Mouse (Mus musculus) myocyte (in vitro differentiated cells): Measurements from ENCODE around the gene Zfp799. TPM values are rescaled to one million over a fixed set of nuclear protein-coding genes. Genes with fewer than 3 reads are reported as not detected.

Experiments
- H3K27me3 ChIP-seq: one replicate; pipeline ENCODE4 v1.6.1; 2011; ENCODE audit not compliant: control insufficient read depth, insufficient read depth, insufficient read length
- H3K36me3 ChIP-seq: one replicate; pipeline ENCODE4 v1.6.1; 2011; ENCODE audit not compliant: control insufficient read depth, insufficient read depth
- H3K4me2 ChIP-seq: one replicate; pipeline ENCODE4 v1.6.1; 2011; ENCODE audit warnings: low read depth, control low read depth
- H3K4me3 ChIP-seq: one replicate; pipeline ENCODE4 v1.5.1; 2011; ENCODE audit warnings: mild to moderate bottlenecking, control low read depth, moderate library complexity
- H3K79me2 ChIP-seq: one replicate; pipeline ENCODE4 v1.6.1; 2011; ENCODE audit not compliant: control insufficient read depth, insufficient read depth
- H3ac ChIP-seq: one replicate; pipeline ENCODE4 v1.6.1; 2011; ENCODE audit not compliant: control insufficient read depth, insufficient read length
- CEBPB ChIP-seq: IDR thresholded peaks from 2 replicates; pipeline ENCODE4 v1.6.1; 2011; ENCODE audit warnings: mild to moderate bottlenecking, moderate library complexity; ENCODE audit not compliant: poor library complexity, insufficient read depth, severe bottlenecking
- E2F4 ChIP-seq: IDR thresholded peaks from one replicate; pipeline ENCODE4 v1.6.1; 2011; ENCODE audit warnings: mild to moderate bottlenecking, control low read depth, moderate library complexity; ENCODE audit not compliant: insufficient read depth
- MAX ChIP-seq: IDR thresholded peaks from one replicate; pipeline ENCODE4 v1.6.1; 2011; ENCODE audit warnings: low read depth, mild to moderate bottlenecking, control low read depth
- MYOD1 ChIP-seq, 3 experiments: IDR thresholded peaks; one replicate each; pipeline ENCODE4 v1.6.1; 2011; ENCODE audit warnings: control low read depth in 2 of 3, low read depth in 2 of 3, mild to moderate bottlenecking in 2 of 3, moderate library complexity in 1 of 3; ENCODE audit not compliant: insufficient read length in 2 of 3, control insufficient read depth in 1 of 3
- MYOG ChIP-seq, 3 experiments: IDR thresholded peaks; one replicate each; pipeline ENCODE4 v1.6.1; 2011; ENCODE audit warnings: control low read depth in 2 of 3, low read depth in 2 of 3, mild to moderate bottlenecking in 2 of 3; ENCODE audit not compliant: insufficient read length in 2 of 3, control insufficient read depth in 1 of 3, insufficient read depth in 1 of 3
- POLR2A ChIP-seq: IDR thresholded peaks from one replicate; pipeline ENCODE4 v1.6.1; 2011; ENCODE audit warnings: low read depth, mild to moderate bottlenecking, control low read depth, moderate library complexity; ENCODE audit not compliant: insufficient read length
- POLR2AphosphoS2 ChIP-seq: IDR thresholded peaks from one replicate; pipeline ENCODE4 v1.6.1; 2011; ENCODE audit warnings: low read depth, control low read depth; ENCODE audit not compliant: insufficient read length
- REST ChIP-seq: IDR thresholded peaks from one replicate; pipeline ENCODE4 v1.6.1; 2011; ENCODE audit warnings: mild to moderate bottlenecking, control low read depth, moderate library complexity; ENCODE audit not compliant: insufficient read depth, insufficient read length
- SRF ChIP-seq: IDR thresholded peaks from one replicate; pipeline ENCODE4 v1.6.1; 2011; ENCODE audit warnings: low read depth; ENCODE audit not compliant: control insufficient read depth, insufficient read length
- TCF12 ChIP-seq: IDR thresholded peaks from one replicate; pipeline ENCODE4 v1.6.1; 2011; ENCODE audit warnings: mild to moderate bottlenecking, control low read depth; ENCODE audit not compliant: poor library complexity, insufficient read depth, severe bottlenecking
- TCF3 ChIP-seq: IDR thresholded peaks from one replicate; pipeline ENCODE4 v1.6.1; 2011; ENCODE audit warnings: low read depth, control low read depth; ENCODE audit not compliant: insufficient read length
- USF1 ChIP-seq: IDR thresholded peaks from one replicate; pipeline ENCODE4 v1.6.1; 2011; ENCODE audit warnings: low read depth, mild to moderate bottlenecking, control low read depth, moderate library complexity
- polyA plus RNA-seq: library from polyadenylated mRNA; unstranded; fragments of >200 nt; fragmentation: generic; extraction: Trizol; gene quantifications from one replicate; pipeline ENCODE4 v1.2.1, GENCODE M21; 2012; ENCODE audit warnings: missing spikeins

Gene Zfp799
- polyA plus RNA-seq: 1.4 TPM

DNA sequence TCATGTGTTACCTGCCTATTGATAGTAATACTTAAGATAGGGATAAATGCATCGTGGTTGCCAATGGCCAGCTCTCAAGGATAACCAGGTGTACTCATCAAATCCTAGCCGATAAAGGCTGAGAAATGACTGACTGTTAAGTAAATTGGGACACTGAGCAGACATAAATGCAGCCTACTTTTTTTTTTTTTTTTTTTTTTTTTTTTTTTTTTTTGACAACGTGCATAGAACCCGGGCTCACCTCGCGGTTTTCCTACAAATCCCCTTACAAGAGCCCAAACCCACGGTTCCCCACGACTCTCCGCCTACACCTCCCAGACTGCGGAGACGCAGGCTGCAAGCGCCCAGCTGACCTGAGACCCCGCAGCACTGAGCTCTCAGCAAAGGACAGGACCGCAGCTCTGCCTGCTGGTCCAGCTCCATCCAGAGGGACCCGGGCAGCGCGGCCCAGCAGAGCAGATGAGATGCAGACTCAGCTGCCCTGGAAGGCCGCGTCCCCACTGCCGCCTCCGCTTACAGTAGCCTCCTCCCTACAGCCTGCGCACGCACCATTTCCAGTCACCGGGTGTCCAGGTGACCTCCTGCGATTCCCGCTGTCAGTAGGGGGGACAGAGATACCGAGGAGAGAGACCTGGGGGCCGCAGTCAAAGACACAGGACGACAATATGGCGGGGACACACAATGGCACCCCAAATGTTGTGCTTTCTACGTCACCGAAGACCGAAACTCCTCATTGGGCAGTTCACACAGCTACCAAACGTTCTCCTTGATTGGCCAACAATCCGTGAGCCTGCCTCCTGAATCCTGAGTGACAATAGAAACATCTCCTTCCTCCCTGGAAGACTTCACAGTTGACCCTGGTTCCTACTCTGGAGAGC lies at the start of gene Zfp799:
Gene Zfp799, minus strand, starts transcription at position 722 of the 878 bp plus-strand sequence.
- Histone ChIP-seq H3K36me3 (peaks cover 8% of the 10 kb centered on the region), H3K4me2 (peak within 1 kb of the TSS; percentile 81), H3K4me3 (peak within 1 kb of the TSS; percentile 74), H3K79me2 (peaks cover 20% of the 10 kb centered on the region), H3K27me3 (no peaks in the 10 kb centered on the region), H3ac (peak within 1 kb of the TSS; percentile 1)
- TF ChIP-seq POLR2A: peak; percentile 60
- peak; percentile 65 for TF ChIP-seq POLR2AphosphoS2
- TF ChIP-seq USF1: no peak

DNA sequence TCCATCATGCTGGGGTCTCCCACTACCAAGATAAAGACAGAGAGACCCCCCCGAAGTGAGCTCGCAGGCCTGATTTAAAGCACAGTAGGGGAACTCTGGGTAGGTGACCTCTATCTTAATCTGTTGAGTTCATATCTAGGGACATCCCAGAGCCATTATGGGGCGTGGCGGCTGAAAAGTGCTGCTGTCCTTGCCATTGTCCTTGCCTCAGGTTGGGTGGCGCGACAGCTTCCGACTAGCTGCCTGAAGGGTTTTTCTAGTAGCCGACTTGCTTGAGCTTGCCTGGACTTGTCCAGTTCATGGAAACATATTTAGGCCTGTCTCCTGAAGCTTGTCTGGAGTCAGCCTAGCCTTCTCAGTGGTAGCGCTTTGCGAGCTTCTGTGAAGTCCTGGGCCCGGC lies 48.7 kb upstream of the Zfp799 start:
- Histone ChIP-seq H3ac (no peak overlapping the region), H3K79me2 (no peaks in the 10 kb centered on the region), H3K27me3 (peaks cover 5% of the 10 kb centered on the region), H3K4me2 (no peak overlapping the region), H3K36me3 (peaks cover 4% of the 10 kb centered on the region), H3K4me3 (no peak overlapping the region)
- TF ChIP-seq MYOD1 (IDR thresholded peaks at IDR 0.05; ENCODE audit: control insufficient read depth in 1 of 3, insufficient read length in 2 of 3, low read depth in 2 of 3) (no peak), CEBPB (no peak), TCF3 (no peak), POLR2A (no peak), REST (no peak)

DNA sequence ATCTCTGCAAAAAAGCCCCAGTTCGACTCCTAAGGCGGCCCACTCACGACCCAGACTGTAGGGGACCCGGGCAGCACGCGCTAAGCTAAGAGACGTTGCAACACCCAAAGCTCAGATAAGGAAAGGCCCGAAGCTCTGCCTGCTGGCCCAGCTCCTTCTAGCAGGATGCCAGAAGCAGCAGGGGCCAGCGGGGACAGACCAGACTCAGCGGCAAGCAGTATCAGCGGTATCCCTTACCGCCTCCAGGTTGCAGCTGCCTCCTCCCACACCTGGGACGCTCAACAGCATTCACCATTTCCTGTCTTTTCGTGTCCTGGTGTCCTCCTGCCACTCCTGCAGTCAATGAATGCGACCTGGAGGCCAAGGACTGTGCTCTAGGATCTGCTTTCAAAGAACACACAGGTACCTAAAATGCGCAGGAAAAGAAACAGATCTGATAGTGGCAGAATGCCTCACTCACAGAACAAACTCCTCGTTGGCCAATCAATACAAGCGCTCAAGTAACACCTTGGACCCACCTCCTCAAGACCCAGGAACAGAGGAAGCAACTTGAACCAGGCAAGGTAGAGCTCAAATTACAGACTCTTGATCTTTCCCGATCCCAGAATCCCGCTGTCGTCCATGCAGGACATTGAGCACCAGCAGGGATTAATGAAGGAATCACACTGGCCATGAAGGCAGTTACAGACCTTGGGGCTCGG lies 47.6 kb upstream of the Zfp799 start:
- H3K4me2 ChIP-seq: no peak overlapping the region
- H3K36me3 ChIP-seq: no peaks in the 10 kb centered on the region
- TF ChIP-seq MAX (no peak), SRF (no peak), E2F4 (no peak), POLR2AphosphoS2 (no peak), POLR2A (no peak), USF1 (no peak), CEBPB (no peak), TCF3 (no peak), TCF12 (no peak), MYOG (IDR thresholded peaks at IDR 0.05; ENCODE audit: control insufficient read depth in 1 of 3, insufficient read depth in 1 of 3, insufficient read length in 2 of 3, low read depth in 2 of 3) (no peak), REST (no peak), MYOD1 (IDR thresholded peaks at IDR 0.05; ENCODE audit: control insufficient read depth in 1 of 3, insufficient read length in 2 of 3, low read depth in 2 of 3) (no peak)
- H3K79me2 ChIP-seq: no peaks in the 10 kb centered on the region
- no peak overlapping the region for H3ac ChIP-seq
- H3K4me3 ChIP-seq: no peak overlapping the region
- peaks cover 5% of the 10 kb centered on the region for H3K27me3 ChIP-seq

DNA sequence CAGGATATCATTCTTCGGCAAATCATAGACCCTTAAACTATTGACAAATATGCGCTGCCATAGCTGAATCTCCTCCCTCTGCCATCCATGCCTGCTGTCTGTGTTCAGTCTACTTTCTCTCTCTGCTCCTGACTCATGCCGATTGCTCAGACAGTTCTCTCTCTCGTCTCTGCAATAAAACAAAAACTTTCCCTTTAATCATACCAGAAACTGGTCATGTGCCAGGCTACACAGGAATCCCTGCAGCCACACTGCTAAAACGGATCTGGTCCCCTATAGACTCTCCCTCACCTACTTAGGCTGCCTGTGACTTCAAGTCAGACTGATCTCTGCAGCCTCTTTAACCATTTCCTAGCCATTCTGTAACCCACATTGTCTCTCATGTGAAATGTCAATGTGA lies 42.6 kb upstream of the Zfp799 start:
- Histone ChIP-seq H3K4me2 (no peak overlapping the region), H3K27me3 (peaks cover 5% of the 10 kb centered on the region), H3K79me2 (no peaks in the 10 kb centered on the region), H3K36me3 (no peaks in the 10 kb centered on the region), H3ac (no peak overlapping the region), H3K4me3 (no peak overlapping the region)
- TF ChIP-seq POLR2AphosphoS2 (no peak), REST (no peak), CEBPB (no peak), TCF3 (no peak), MAX (no peak), MYOD1 (IDR thresholded peaks at IDR 0.05; ENCODE audit: control insufficient read depth in 1 of 3, insufficient read length in 2 of 3, low read depth in 2 of 3) (no peak), MYOG (IDR thresholded peaks at IDR 0.05; ENCODE audit: control insufficient read depth in 1 of 3, insufficient read depth in 1 of 3, insufficient read length in 2 of 3, low read depth in 2 of 3) (no peak), POLR2A (no peak), TCF12 (no peak), SRF (no peak), E2F4 (no peak), USF1 (no peak)

DNA sequence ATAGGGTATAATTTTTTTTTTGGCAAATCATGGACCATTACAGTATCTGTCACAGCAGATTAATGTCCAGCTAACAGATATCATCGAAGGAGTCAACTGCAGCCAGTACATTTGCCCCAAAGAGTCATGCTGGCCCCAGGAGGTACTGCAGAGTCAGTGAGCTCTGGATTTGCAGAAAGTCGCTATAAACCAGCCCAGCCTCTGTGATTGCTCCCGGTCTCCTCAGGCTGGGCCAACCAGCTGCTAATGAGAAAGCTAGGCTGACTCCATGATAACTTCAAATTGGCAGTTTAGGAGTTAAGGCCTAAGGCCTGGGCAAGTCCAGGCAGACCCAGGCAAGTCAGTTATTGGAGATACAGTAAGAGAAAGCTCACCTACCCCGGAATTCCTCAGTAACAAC lies 42.0 kb upstream of the Zfp799 start:
- Histone ChIP-seq H3K4me2 (no peak overlapping the region), H3K79me2 (no peaks in the 10 kb centered on the region), H3K36me3 (no peaks in the 10 kb centered on the region), H3K27me3 (no peaks in the 10 kb centered on the region), H3ac (no peak overlapping the region), H3K4me3 (no peak overlapping the region)
- TF ChIP-seq MYOD1 (IDR thresholded peaks at IDR 0.05; ENCODE audit: control insufficient read depth in 1 of 3, insufficient read length in 2 of 3, low read depth in 2 of 3) (no peak), POLR2AphosphoS2 (no peak), POLR2A (no peak), MAX (no peak), REST (no peak), SRF (no peak), CEBPB (no peak), TCF3 (no peak), TCF12 (no peak), E2F4 (no peak), USF1 (no peak), MYOG (IDR thresholded peaks at IDR 0.05; ENCODE audit: control insufficient read depth in 1 of 3, insufficient read depth in 1 of 3, insufficient read length in 2 of 3, low read depth in 2 of 3) (no peak)
